Mouse (Mus musculus): ENCODE results near the gene Necab3. TPM values are rescaled to one million over a fixed set of nuclear protein-coding genes. Genes with fewer than 3 reads are reported as not detected.

Gene Necab3
- polyA plus RNA-seq, 1 experiment = 4.0 TPM

- TF ChIP-seq GATA1 (IDR thresholded peaks at IDR 0.05; ENCODE audit: low read length) = no peak
Observed at GRCm38 (mm10) chr2:154581421-154581820, 22.7 kb upstream of the Necab3 start.

GRCm38 (mm10) chr2:154580586-154580985, 21.9 kb upstream of the Necab3 start:
- TF ChIP-seq GATA1 (IDR thresholded peaks at IDR 0.05; ENCODE audit: low read length) = no peak

GRCm38 (mm10) chr2:154577744-154578067, 19.0 kb upstream of the Necab3 start:
- no peak for TF ChIP-seq GATA1 (IDR thresholded peaks at IDR 0.05; ENCODE audit: low read length)

GRCm38 (mm10) chr2:154576876-154577743, 18.4 kb upstream of the Necab3 start:
- no peak for TF ChIP-seq GATA1 (IDR thresholded peaks at IDR 0.05; ENCODE audit: low read length)

GRCm38 (mm10) chr2:154574271-154574670, 15.6 kb upstream of the Necab3 start:
- no peak for TF ChIP-seq GATA1 (IDR thresholded peaks at IDR 0.05; ENCODE audit: low read length)

- TF ChIP-seq GATA1 (IDR thresholded peaks at IDR 0.05; ENCODE audit: low read length) = no peak
Observed at GRCm38 (mm10) chr2:154572996-154573395, 14.3 kb upstream of the Necab3 start.

GRCm38 (mm10) chr2:154571976-154572375, 13.3 kb upstream of the Necab3 start:
- TF ChIP-seq GATA1 (IDR thresholded peaks at IDR 0.05; ENCODE audit: low read length) = no peak

- TF ChIP-seq GATA1 (IDR thresholded peaks at IDR 0.05; ENCODE audit: low read length) = no peak
Observed at GRCm38 (mm10) chr2:154571266-154571665, 12.6 kb upstream of the Necab3 start.

- no peak for TF ChIP-seq GATA1 (IDR thresholded peaks at IDR 0.05; ENCODE audit: low read length)
Observed at GRCm38 (mm10) chr2:154570666-154571065, 12.0 kb upstream of the Necab3 start.

- no peak for TF ChIP-seq GATA1 (IDR thresholded peaks at IDR 0.05; ENCODE audit: low read length)
Observed at GRCm38 (mm10) chr2:154569836-154570286, 11.2 kb upstream of the Necab3 start, which contains the start of gene E2f1. Gene E2f1, minus strand, starts transcription at chr2:154569892.

- TF ChIP-seq GATA1 (IDR thresholded peaks at IDR 0.05; ENCODE audit: low read length) = no peak
Observed at GRCm38 (mm10) chr2:154569071-154569748, 10.5 kb upstream of the Necab3 start.

GRCm38 (mm10) chr2:154568329-154569070, 9.8 kb upstream of the Necab3 start:
- TF ChIP-seq GATA1 (IDR thresholded peaks at IDR 0.05; ENCODE audit: low read length) = no peak

- no peak for TF ChIP-seq GATA1 (IDR thresholded peaks at IDR 0.05; ENCODE audit: low read length)
Observed at GRCm38 (mm10) chr2:154567766-154568165, 9.1 kb upstream of the Necab3 start.

GRCm38 (mm10) chr2:154566641-154567040, 8.0 kb upstream of the Necab3 start:
- no peak for TF ChIP-seq GATA1 (IDR thresholded peaks at IDR 0.05; ENCODE audit: low read length)

- no peak for TF ChIP-seq GATA1 (IDR thresholded peaks at IDR 0.05; ENCODE audit: low read length)
Observed at GRCm38 (mm10) chr2:154565562-154565961, 6.9 kb upstream of the Necab3 start.

GRCm38 (mm10) chr2:154563612-154564170, 5.0 kb upstream of the Necab3 start:
- no peak for TF ChIP-seq GATA1 (IDR thresholded peaks at IDR 0.05; ENCODE audit: low read length)
